Mouse (Mus musculus) ES-E14 (cell line): ENCODE measurements around the gene Miox. TPM values are rescaled to one million over a fixed set of nuclear protein-coding genes. Genes with fewer than 3 reads are reported as not detected.

Experiments
- DNase-seq: peaks from one replicate; pipeline ENCODE4 v3.0.0-alpha.2; 2013; ENCODE audit warnings: low read depth, low spot score
- H3K27ac ChIP-seq: 2 replicates; pipeline ENCODE4 v1.5.1; 2012; ENCODE audit warnings: low read depth, mild to moderate bottlenecking, low read length, moderate library complexity, mixed read lengths; ENCODE audit not compliant: poor library complexity, insufficient read depth, severe bottlenecking
- H3K36me3 ChIP-seq: 2 replicates; pipeline ENCODE4 v1.6.1; 2012; ENCODE audit warnings: mild to moderate bottlenecking, low read length, moderate library complexity, mixed read lengths; ENCODE audit not compliant: control insufficient read depth, poor library complexity, insufficient read depth, severe bottlenecking
- H3K4me1 ChIP-seq, 2 experiments: fragments of 150-350 bp in 1 of 2; sonication (generic) in 1 of 2; 2 replicates each; pipeline ENCODE4 v1.6.1; 2012; ENCODE audit warnings: low read length in 2 of 2, mild to moderate bottlenecking in 1 of 2, mixed read lengths in 1 of 2; ENCODE audit not compliant: control insufficient read depth in 2 of 2, insufficient read depth in 2 of 2, poor library complexity in 1 of 2
- H3K4me3 ChIP-seq, 2 experiments: fragments of 150-350 bp in 1 of 2; sonication (generic) in 1 of 2; 2 replicates each; pipeline ENCODE4 v1.5.1; 2012; ENCODE audit warnings: low read length in 2 of 2, low read depth in 1 of 2, mild to moderate bottlenecking in 1 of 2, mixed read lengths in 1 of 2; ENCODE audit not compliant: insufficient read depth in 1 of 2, poor library complexity in 1 of 2, severe bottlenecking in 1 of 2
- H3K9ac ChIP-seq: 2 replicates; pipeline ENCODE4 v1.6.1; 2012; ENCODE audit warnings: low read depth, mild to moderate bottlenecking, low read length, mixed read lengths; ENCODE audit not compliant: poor library complexity, insufficient read depth, severe bottlenecking
- H3K9me3 ChIP-seq: fragments of 150-350 bp; sonication (generic); 2 replicates; pipeline ENCODE4 v1.6.1; 2012; ENCODE audit warnings: low read depth, mild to moderate bottlenecking, low read length; ENCODE audit not compliant: control insufficient read depth, insufficient read depth
- CHD2 ChIP-seq: IDR thresholded peaks from 2 replicates; pipeline ENCODE4 v1.6.1; 2014; ENCODE audit warnings: mild to moderate bottlenecking, low read depth, low read length, inconsistent platforms
- HCFC1 ChIP-seq: IDR thresholded peaks from 2 replicates; pipeline ENCODE4 v1.6.1; 2012; ENCODE audit warnings: low read length, inconsistent platforms, borderline replicate concordance; ENCODE audit not compliant: insufficient read depth
- MAFK ChIP-seq: IDR thresholded peaks from 2 replicates; pipeline ENCODE4 v1.6.1; 2014; ENCODE audit warnings: mild to moderate bottlenecking, low read depth, low read length, inconsistent platforms; ENCODE audit not compliant: insufficient read depth
- ZC3H11A ChIP-seq: IDR thresholded peaks from 2 replicates; pipeline ENCODE4 v1.6.1; 2012; ENCODE audit warnings: low read depth, mild to moderate bottlenecking, inconsistent platforms, low read length, borderline replicate concordance
- ZNF384 ChIP-seq: IDR thresholded peaks from 2 replicates; pipeline ENCODE4 v1.6.1; 2012; ENCODE audit warnings: low read depth, low read length, inconsistent platforms
- in situ Hi-C, 2 experiments: fragments of 600-800 bp; cut with MboI; formaldehyde crosslinking; loops; one replicate each; pipeline ENCODE4 v1.15.1; 2025; ENCODE audit warnings: low sequenced_read_pairs in 2 of 2, inconsistent platforms in 1 of 2; ENCODE audit not compliant: unreplicated experiment in 2 of 2
- total RNA-seq: library from RNA; depleted of rRNA; stranded (reverse); fragments of 300-350 nt; gene quantifications from 2 replicates; pipeline ENCODE4 v1.2.3, GENCODE M21; 2012

Gene Miox
- total RNA-seq, 1 experiment: 0.54 TPM

DNA sequence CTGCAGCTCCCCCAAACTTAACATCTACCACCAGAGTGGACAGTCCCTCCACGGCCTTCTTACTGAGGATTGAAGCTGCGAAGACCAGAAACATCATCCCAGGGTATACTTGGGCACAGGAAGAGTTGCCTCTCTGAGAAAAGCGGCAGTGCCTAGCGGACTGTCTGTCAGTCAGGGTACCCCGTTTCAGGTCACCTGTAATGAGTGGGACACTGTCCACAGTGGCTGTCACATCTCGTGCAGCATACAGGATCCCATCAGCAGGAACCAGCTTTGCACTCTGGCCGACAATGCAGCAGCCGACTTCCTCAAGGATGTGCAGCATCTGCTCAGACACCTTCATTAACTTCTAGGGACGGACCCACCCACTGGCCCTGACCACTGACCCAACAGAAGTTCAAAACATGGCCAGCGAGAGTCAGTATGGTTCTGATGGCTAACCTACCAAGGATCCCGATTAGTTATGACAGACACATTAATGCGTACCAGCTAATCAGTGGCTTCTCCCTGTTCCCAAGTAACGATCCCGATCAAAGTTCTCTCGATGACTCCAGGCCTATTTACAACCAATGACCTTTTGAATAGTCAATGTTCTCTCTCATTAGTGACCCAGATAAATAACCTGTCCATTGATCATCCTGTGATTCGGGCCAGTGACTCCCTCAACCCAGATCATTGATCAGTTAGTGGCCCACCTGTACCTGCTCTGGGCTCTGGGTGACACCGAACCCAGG, 40.8 kb downstream of the Miox start:
- H3K27ac ChIP-seq: no peak overlapping the region
- in situ Hi-C loops: no loop called here
- no peaks in the 10 kb centered on the region for H3K9me3 ChIP-seq
- H3K4me1 ChIP-seq: peaks cover 4 to 28% of the 10 kb centered on the region in 2 experiments; a peak in 3 of 4 replicates
- H3K4me3 ChIP-seq: no peak overlapping the region
- peaks cover 29% of the 10 kb centered on the region for H3K36me3 ChIP-seq
- no peak overlapping the region for H3K9ac ChIP-seq
- no peak for DNase-seq
- TF ChIP-seq ZC3H11A (no peak), MAFK (no peak), ZNF384 (no peak), HCFC1 (no peak), CHD2 (no peak)

DNA sequence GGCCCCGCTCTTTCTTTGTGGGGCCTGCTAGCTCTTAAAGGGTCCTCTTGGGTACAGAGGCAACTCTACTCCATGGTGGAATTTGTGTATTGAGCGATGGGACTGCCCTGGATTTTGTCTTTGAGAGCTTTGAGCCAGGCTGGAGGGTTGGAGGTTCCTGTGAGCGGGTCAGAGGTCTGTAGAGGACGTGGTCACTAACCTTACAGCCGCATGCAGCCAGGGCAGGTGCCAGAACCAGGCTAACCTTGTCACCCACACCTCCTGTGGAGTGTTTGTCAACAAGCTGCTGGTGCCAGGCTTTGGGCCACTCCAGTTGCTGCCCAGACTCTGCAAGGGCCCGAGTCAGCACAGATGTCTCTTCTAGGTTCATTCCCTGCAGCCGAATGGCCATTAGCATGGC, 41.8 kb downstream of the Miox start:
- H3K9ac ChIP-seq: no peak overlapping the region
- in situ Hi-C loops: no loop called here
- peaks cover 4 to 28% of the 10 kb centered on the region in 2 experiments; a peak in 3 of 4 replicates for H3K4me1 ChIP-seq
- no peak overlapping the region for H3K4me3 ChIP-seq
- H3K36me3 ChIP-seq: peaks cover 18% of the 10 kb centered on the region
- no peak overlapping the region for H3K27ac ChIP-seq
- DNase-seq: no peak
- no peak for TF ChIP-seq CHD2
- no peak for TF ChIP-seq ZNF384
- no peak for TF ChIP-seq MAFK
- no peak for TF ChIP-seq HCFC1
- no peak for TF ChIP-seq ZC3H11A
- no peaks in the 10 kb centered on the region for H3K9me3 ChIP-seq

DNA sequence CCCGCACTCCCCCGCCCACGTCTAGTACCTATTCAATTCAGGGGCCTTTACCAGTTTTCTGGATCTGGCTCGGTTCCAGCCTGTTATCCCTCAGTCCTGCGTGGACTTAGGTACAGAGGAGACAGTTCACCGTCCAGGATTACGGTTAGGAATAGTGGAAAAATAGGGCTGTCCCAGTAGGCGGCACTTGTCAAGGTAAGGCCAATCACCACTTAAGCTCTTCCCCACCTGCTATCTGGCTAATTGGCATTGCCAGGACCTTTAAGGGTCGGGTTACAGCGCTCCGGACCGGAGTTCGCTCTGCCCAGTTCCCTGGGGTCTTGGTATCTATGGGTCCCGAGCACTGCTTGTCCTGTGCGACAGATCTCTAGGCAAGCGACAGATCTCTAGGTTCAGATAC, 42.8 kb downstream of the Miox start, which contains the start of gene Tymp:
Tymp (minus strand) TSS at position 83 of the 400 bp plus-strand sequence.
- DNase-seq: no peak
- in situ Hi-C loops: no loop called here
- peaks cover 4 to 24% of the 10 kb centered on the region in 2 experiments; a peak in 3 of 4 replicates for H3K4me1 ChIP-seq
- peaks cover 9% of the 10 kb centered on the region for H3K36me3 ChIP-seq
- H3K9ac ChIP-seq: no peak within 1 kb of the TSS
- no peaks in the 10 kb centered on the region for H3K9me3 ChIP-seq
- no peak within 1 kb of the TSS for H3K27ac ChIP-seq
- TF ChIP-seq HCFC1 (no peak), MAFK (no peak), CHD2 (no peak), ZNF384 (no peak), ZC3H11A (no peak)
- H3K4me3 ChIP-seq: peak within 1 kb of the TSS in 1 of 2 experiments; percentile 9; a peak in 1 of 4 replicates

DNA sequence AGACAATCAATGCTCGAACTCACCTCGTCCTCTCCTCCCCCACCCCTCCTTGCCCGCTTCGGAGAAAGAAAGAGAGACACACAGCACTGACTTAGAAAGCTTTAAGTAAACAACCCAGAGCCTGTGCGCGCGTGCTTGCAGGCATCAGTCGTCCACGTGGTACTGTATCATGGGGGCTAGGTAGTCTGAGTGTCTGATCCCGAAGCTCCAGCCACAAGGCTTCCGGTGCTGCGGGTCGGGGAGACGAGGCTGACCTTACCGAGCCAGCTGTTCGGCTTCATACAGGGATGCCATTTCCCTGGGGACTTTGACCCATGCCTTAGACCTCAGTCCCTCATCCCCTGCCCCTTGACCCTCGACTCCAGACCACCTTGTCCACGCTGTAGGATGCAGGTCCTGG, 43.2 kb downstream of the Miox start:
- Histone ChIP-seq H3K4me3 (peak overlapping the region in 1 of 2 experiments; percentile 9; a peak in 1 of 4 replicates), H3K36me3 (peaks cover 5% of the 10 kb centered on the region), H3K4me1 (peaks cover 4 to 21% of the 10 kb centered on the region in 2 experiments; a peak in 3 of 4 replicates), H3K9me3 (no peaks in the 10 kb centered on the region), H3K9ac (no peak overlapping the region), H3K27ac (no peak overlapping the region)
- in situ Hi-C loops: no loop called here
- TF ChIP-seq HCFC1: no peak
- no peak for TF ChIP-seq MAFK
- TF ChIP-seq CHD2: no peak
- DNase-seq: no peak
